In the genomic region with DNA sequence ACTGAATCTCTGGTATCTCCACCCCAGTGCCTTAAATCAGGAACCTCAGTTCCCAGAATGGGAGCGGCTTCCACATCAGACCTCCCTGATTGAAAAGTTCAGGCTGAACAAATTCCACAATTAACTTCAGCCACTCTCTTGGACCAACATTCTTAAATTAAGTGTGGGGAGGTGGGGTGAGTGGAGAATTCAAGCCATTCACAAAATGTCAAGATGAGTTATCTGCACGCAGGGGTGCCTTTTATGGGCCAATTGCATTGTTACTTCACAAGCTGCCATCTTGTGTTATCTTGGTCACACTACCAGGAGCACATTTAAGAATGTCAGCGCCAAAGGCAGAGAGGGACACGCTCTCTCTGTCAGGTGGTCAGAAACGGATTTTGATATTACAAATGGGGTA, we compare ENCODE assay signal across 13 mouse cellular contexts.
"Had no signal": no experiment of that assay in that cellular context is flagged by ENCODE, and none has a peak within 500 bp of the region (broad histone marks: within the 10 kb centered on the region; RNA-seq: fewer than 3 reads in every experiment).

No protein-coding gene starts in this region.

- H3K4me3 ChIP-seq: limb, embryonic 15.5 days; liver, embryonic 12.5 days; stomach, embryonic 15.5 days had no signal

- ATAC-seq: liver, embryonic 12.5 days had no signal

- H3K36me3 ChIP-seq: limb, embryonic 15.5 days; liver, embryonic 12.5 days; stomach, embryonic 15.5 days had no signal

- H3K9me3 ChIP-seq: limb, embryonic 15.5 days; liver, embryonic 12.5 days; stomach, embryonic 15.5 days had no signal

- H3K4me1 ChIP-seq: limb, embryonic 15.5 days; liver, embryonic 12.5 days; stomach, embryonic 15.5 days had no signal

- H3K9ac ChIP-seq: limb, embryonic 15.5 days; liver, embryonic 12.5 days; lung, embryonic 14.5 days; stomach, embryonic 15.5 days had no signal

- H3K27me3 ChIP-seq: limb, embryonic 15.5 days; liver, embryonic 12.5 days; stomach, embryonic 15.5 days had no signal

- DNase-seq: kidney, adult 18-20 months; kidney, postnatal 25 days; layer of hippocampus, adult 9-11 months; layer of hippocampus, postnatal 36 days; lung, embryonic 14.5 days; lung, postnatal 10 days; lung, postnatal 4 days; midbrain, embryonic 14.5 days; right cerebral cortex, postnatal 14 days; thymus, postnatal 36 days had no signal

- H3K27ac ChIP-seq: limb, embryonic 15.5 days; liver, embryonic 12.5 days; stomach, embryonic 15.5 days had no signal

- H3K4me2 ChIP-seq: limb, embryonic 15.5 days; liver, embryonic 12.5 days; lung, embryonic 14.5 days; stomach, embryonic 15.5 days had no signal
